Mouse (Mus musculus): Measurements from ENCODE around the gene Gon7.

DNA sequence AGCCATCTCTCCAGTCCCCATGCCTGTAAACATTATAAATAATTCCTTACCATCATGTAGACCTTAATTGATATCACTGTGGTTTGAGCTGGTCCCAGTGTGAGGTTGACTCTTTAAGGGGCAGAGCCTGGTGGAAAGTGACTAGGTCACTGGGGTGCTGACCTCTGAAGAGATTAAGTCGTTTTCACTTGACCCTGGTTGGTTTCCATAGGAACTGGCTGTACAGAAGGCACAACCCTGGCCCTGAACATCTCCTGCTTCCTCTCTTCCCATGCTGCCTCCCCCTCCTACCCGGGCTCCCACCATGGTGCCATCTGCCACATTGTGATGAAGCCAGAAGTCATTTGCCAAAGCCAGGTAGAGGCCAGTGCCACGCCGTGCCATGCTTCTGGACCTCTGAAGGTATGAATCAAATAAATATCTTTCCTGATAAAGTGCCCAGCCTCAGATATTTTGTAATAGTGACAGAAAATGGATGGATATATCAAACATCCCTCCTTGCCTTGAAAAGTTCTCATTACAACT lies 46.7 kb downstream of the Gon7 start:
- TF ChIP-seq CTCF (IDR thresholded peaks at IDR 0.05; ENCODE audit: control insufficient read depth, insufficient read depth, low read length) (no peak), POLR2A (IDR thresholded peaks at IDR 0.05; ENCODE audit: borderline replicate concordance, control insufficient read depth, low read depth, low read length) (no peak)
